Mouse (Mus musculus) left cerebral cortex, adult 18-20 months (tissue): ENCODE measurements around the gene Frat1. TPM values are rescaled to one million over a fixed set of nuclear protein-coding genes. Genes with fewer than 3 reads are reported as not detected.
A peak's percentile ranks its signal among the peaks of the same experiment; 100 is the strongest.

Source experiments
- DNase-seq, 2 experiments: peaks; one replicate each; pipeline ENCODE4 v3.0.0; 2021 to 2022; ENCODE audit warnings: low spot score in 2 of 2, mixed read lengths in 1 of 2
- long read RNA-seq, 2 experiments: library from polyadenylated mRNA; stranded (forward); transcript quantifications; one replicate each; pipeline ENCODE4 v2.0.0; 2021
- total RNA-seq, 2 experiments: library from RNA; stranded (reverse); gene quantifications; 2 replicates each; pipeline ENCODE4 v1.2.3; 2021

The Frat1 gene
- total RNA-seq: 10 to 100 TPM; 14.0 to 15.7 TPM
- long read RNA-seq, experiment 1, transcript Frat1-201 (1 exons, 2,614 nt): major isoform, 5 of 5 reads
- long read RNA-seq, experiment 1, partial matches to known transcripts: 0 of 5 reads
- long read RNA-seq, experiment 1, other reads (novel, unspliced or antisense): 0 of 5 reads
- long read RNA-seq, experiment 2, partial matches to known transcripts: 0 of 4 reads
- long read RNA-seq, experiment 2, other reads (novel, unspliced or antisense): 0 of 4 reads

DNA sequence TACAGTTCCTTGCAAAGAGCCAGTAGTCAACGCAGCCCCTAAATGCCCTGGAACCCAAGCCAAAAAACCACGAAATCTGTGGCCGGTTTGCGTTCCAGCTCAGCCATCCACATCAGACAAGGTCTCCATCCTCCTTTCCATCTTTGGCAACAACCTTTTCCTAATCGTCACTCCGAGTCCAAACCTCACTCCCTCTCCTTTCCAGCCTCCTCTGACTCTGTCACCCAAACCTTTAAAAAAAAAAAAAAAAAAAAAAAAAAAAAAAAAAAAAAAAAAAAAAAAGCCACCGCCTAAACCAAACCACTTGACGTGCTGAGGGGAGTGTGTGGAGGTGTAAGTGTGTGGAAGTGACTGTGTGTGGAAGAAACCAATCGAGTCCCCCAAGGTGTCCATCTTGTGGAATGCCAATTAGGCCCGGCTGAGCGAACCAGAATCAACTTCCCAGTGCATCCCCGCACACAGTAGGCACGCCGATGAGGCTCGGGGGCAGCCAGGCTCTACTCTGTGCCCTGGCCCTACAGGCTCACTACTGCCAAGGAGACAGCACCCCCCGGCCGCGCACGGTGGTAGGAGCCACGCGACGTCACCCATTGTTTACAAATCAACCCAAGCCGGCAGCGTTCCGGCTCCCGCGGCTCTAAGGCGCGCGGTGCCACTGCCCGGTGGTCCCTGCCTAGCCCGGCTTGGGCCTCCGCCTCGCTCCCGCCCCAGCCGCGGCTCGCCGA is at the start of gene Frat1:
Gene Frat1 (plus strand): TSS at position 590 of the 725 bp plus-strand sequence.
- DNase-seq: peak; percentile 84 to 88

DNA sequence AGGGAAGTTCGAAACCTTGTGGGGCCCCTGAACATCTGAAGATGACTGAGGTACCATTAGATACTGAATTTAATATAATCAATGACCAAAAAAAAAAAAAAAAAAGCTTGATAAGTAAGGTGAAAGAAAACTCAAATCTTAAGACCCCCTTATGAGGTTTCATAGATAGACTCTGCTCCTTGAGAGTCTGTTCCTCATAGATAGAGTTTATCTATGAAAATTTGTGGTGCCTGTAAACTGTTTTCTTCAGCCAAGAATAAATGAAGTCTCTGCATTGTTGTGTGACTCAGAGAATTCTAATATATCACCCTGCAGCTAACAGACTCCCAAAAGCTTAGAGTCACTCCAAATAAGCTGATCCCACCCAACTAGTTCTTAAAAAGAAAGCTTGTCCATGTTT is 42.9 kb upstream of the Frat1 start:
- no peak for DNase-seq

DNA sequence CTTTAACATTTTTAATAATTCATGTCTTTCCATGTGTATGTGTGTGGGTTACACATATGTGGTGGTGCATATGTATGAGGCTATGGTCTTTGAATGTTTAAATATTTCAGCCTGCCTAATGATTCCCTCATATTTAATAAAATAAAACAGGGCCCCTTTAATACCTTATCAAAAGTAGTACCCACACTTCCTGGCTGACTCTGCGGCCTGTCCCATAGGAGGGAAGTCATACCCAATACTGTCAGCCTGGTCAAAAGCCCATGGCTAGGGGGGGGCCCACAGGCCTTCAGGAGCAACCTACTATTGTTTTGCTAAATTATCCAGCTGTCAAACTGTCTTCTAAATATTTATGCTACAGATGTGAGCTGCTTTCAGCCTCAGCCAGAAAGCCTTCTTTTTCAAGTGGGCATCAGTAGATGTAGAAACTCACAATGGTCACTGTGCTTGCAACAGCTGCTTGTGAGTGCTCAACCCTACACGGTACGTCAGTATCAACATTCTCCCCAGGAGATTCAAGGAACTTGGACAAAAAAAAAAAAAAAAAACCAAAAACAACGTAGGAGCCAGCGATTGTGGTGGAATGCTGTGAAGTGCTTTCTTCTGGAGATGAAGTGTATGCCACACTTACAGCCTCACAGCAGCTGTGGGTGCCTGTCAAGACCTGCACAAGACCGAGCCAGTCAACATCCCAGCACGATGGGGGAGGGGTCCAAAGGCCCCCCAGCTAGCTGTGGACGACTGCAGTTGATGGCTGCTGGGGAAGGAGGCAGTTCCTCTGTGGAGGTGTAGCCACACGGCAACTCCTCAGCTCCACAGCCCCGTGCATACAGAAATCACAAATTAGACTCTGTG is 40.4 kb upstream of the Frat1 start:
- no peak for DNase-seq

GRCm38 (mm10) chr19:41791384-41791783 is 38.4 kb upstream of the Frat1 start:
- DNase-seq: no peak

DNA sequence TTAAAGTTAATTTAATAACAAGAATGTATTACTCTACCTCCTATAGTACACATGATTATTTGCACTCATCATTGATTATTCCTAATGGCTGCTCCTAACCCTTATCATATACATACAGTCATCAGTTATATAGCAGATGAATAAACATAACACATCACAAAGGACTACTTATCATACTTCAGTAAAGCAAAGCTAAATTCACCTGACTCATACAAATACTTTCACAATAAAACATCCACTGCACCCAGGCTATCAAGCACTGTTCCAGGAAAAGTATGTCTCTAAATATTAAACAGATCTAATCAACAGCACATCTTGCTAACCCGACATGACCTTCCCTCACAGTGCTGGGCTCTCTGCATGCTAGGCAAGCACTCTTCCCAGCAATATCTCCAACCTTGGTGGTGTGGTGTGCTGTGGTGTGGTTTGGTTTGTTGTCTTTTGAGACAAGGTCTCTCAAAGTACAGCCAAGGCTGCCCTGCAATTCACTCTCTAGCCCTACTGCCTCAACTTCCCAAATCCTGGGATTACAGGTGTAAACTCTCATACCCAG is 36.8 kb upstream of the Frat1 start:
- no peak for DNase-seq

DNA sequence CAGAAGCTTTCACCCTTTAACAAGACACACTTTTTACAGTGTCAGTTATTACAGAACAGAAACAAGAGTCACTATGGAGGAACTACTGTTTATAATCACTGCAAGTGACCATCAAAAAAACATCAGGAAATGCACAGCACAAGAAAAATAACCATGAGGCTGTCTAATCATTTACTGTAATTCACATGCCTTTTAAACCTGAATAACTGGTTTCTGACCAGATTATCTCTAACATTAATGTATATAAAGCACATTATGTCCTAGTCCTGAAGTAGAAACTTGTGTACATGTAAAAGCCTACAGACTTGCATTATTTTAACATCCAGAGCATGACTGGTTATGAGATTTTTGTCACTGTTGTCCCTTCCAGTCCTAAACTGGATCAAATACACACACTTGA is 35.8 kb upstream of the Frat1 start:
- no peak for DNase-seq

- DNase-seq: no peak
Measured at GRCm38 (mm10) chr19:41794901-41795300, 34.9 kb upstream of the Frat1 start.

- DNase-seq: no peak
Measured at GRCm38 (mm10) chr19:41796148-41796760, 33.5 kb upstream of the Frat1 start.

- DNase-seq: no peak
Measured at GRCm38 (mm10) chr19:41796789-41797327, 32.9 kb upstream of the Frat1 start.

GRCm38 (mm10) chr19:41797536-41797935 is 32.2 kb upstream of the Frat1 start:
- DNase-seq: no peak

DNA sequence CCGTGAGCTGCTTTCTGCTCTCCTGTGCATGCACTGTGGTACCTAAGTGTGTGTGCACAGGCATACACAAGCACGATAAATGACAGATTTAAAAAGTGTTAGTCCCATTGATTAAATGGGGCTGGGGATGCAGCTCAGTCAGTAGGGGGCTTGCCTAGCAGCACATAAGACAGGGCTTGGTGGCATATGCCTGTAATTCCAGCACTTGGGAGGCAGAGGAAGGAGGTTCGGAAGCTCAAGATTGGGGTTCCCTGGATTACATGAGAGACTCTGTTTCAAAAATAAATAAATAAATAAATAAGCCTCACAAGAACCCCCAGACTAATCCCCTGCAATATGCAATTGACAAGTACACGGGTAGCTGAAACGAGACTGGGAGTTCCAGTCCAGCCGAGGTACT is 29.3 kb upstream of the Frat1 start:
- DNase-seq: no peak

DNA sequence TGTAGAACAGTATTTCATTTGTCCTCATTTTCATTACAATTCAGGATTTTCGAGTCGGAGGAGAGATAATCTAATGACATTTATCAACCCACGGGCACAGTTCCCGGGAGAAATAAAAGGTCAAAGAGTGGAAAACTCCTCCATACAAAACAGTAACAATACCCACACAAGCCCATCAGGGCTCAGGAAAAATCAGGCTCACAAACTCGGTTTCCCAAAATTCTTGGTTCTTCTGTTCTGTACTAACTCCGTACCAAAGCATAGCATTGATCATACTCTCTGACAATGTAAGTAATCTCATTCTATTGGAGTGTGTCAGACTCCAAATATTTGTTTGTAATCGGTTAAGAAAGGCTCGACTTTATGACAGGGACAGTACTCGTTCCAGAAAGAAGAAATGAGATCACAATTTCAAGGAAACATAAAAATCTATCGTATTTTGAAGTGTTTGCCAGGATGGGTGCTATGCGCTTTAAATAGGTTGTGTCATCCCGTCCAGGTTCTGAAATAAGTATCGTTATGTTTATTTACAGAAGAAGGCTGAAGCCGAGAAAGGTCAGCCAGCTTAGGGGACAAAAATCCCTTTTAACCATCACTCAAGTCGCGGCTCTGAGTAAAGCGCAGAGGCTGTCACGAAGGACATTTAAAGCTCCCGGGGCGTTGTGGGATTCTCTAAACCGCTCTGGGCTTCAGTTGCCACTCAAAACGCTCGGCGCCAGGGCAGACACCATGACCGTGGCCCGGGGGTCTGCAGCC is 28.6 kb upstream of the Frat1 start:
- no peak for DNase-seq

GRCm38 (mm10) chr19:41801742-41802369 is 27.9 kb upstream of the Frat1 start, which contains the start of gene Arhgap19:
TSS of gene Arhgap19 (minus strand) at chr19:41802047.
- DNase-seq: peak; percentile 75 to 89

- DNase-seq: no peak
Measured at GRCm38 (mm10) chr19:41803322-41803721, 26.4 kb upstream of the Frat1 start.

DNA sequence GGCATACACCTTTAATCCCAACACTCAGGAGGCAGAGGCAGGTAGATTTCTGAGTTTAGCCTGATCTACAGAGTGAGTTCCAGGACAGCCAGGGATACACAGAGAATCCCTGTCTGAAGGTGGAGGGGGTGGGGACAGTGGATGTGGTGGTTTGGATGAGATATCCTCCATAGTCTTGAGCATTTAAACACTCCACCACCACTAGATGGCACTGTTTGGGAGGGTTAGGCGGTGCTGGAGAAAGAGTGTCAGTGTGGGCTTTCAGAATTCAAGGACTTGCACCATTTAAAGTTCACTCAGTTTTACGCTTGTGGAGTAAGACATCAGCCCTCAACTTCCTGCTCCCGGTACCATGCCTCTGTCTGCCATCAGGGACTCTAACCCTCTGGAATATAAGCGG is 23.9 kb upstream of the Frat1 start:
- DNase-seq: no peak

DNA sequence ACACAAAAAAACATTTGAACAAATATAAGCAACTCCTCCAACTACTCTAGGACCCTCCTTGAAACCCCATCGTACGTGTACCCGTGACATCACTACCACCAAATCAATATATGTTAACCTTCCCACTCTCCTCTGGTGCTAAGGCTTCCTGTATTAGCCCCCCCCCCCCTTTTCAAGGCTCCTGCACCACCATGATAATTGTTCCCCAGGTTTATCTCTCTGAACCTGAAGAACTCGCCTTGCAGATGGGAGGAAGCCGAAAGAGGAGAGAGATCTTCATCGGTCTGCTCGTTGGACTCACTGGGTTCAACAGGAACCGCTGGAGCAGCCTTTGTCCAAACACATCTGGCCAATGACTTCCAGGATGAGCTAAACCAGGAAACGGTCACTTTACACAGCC is 22.3 kb upstream of the Frat1 start:
- DNase-seq: no peak

GRCm38 (mm10) chr19:41808104-41808634 is 21.6 kb upstream of the Frat1 start:
- no peak for DNase-seq

GRCm38 (mm10) chr19:41810074-41810473 is 19.7 kb upstream of the Frat1 start:
- no peak for DNase-seq

GRCm38 (mm10) chr19:41812525-41812924 is 17.2 kb upstream of the Frat1 start:
- no peak for DNase-seq
